Mouse (Mus musculus): ENCODE measurements around the gene Cwc25.
"Not testable (repeated sequence)": the region's sequence is repeated elsewhere in the genome, so short reads cannot be mapped to it uniquely, and the experiment has no call there.

Cwc25 gene

DNA sequence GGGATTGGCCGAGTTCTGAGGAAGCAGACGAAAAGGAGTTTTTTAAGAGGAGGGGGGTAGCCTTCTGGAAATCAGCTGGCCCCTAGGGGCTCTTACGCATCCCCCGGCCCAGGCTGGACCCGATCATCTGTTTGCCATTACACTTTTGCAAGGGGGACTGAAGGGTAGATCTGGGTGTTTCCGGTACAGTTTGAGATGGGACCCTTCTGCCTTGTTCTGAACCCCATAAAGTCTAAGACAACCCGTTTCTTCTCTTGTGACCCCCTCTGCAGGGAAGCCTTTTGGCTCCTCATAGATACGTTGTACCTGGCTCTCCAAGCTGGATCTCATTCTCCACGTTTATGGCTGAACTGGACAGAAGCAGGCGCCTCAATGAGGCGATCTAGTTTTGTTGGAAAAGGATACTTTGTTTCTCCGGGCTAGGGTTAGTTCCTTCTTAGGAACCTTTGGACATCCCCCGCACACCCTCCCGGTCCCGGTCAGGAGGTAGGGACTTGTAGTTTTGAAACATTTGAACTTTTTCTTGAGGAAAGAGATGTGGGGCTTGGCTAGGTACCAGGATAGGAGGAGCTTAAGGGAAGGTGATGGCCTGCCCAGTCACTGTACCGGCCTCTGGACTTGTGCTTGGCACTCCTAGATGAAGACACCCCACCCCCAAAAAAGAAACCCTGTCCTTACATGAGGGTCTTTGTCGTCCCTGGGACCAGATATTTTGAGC is 34.5 kb upstream of the Cwc25 start:
- DNase-seq (ENCODE audit: low read depth) = no peak

DNA sequence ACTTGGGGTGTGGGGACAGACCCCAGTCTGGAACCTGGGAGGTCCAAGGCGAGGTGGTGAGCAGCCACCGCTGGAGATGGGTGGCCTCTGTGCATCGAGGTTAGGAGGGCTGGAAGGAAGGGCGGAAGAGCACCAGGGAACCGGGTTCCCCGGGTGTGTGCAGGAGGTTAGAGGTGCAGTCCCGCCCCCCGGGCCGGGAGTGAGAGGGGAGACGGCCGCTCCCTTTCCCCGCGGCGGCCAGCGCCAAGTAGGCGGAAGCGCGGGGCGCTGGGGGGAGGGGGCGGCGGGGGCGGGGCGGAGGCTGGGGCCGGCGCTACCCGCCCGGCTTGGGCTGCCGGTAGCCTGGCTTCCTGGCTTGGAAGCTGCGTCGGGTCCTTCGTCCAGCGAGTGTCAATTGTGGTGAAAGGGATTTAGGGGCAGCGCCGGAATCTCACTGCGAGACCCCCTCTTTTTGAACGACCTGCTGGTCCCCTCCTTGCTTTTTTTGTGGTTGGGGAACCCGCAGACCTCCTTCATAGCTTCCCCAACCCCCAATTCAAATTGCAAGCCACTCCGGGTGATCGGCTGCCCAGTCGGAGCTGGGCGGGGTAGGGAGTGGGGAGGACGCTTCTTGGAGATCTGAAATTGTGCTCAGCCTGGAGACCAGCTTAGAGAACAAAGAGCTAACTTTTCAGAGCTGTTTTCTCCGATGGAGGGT is 33.8 kb upstream of the Cwc25 start:
- DNase-seq (ENCODE audit: low read depth) = no peak

DNA sequence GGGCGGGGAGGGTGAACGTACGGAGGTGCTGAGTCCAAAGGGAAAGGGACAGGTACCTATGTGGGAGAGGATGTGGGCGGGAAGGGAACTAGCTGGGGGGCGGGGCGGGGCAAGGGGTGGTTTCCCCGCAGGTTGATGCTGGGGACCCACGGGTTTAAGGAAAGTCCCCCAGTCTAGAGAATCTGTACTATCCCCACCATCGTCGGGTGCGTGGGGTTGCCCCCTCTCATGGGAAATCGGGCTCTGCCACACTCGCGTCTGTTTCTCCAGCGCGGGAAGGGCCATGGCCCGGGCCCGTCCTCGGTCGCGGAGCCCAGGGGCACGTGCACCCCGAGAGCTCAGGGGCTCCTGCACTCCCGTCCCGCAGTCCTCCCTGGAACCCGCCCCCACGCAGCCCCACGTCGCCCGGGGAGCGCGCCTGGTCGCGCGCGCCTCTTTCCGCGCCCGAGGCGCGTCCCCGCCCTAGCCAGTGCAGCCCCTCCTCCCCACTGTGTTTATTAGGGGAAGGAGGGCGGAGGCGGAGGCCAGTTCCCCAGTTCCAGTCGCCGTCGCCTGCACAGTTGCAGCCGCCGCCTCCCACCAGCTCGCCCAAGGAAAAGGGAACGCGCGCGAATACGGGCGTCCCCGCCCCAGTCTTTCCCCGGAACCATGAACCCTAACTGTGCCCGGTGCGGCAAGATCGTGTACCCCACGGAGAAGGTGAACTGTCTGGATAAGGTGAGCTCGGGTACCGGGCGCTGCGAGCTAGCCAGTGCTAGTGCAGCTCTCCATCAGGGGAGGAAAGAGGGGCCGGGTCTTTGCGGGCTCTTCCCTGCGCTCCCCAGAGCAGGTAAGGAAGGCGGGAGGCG is 33.0 kb upstream of the Cwc25 start:
- no peak for DNase-seq (ENCODE audit: low read depth)

DNA sequence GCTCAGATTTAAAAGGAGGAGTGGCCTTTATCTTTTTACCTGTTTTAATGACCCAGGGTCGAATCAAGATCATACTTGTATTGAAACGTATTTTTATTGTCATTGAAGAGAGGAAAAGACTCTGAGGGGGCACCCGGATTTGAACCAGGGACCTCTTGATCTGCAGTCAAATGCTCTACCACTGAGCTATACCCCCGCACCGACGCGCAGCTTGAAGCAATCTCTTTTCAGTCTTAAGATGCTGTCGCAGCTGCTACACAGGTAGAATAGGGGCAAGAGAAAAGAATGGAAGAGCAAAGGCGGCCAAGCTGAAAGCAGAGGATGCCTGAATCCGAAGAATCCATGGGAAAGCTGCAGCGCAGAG is 32.4 kb upstream of the Cwc25 start, which contains the start of gene Lasp1:
TSS of gene Lasp1 (plus strand) at position 219 of the 364 bp plus-strand sequence.
- no peak for DNase-seq (ENCODE audit: low read depth)

DNA sequence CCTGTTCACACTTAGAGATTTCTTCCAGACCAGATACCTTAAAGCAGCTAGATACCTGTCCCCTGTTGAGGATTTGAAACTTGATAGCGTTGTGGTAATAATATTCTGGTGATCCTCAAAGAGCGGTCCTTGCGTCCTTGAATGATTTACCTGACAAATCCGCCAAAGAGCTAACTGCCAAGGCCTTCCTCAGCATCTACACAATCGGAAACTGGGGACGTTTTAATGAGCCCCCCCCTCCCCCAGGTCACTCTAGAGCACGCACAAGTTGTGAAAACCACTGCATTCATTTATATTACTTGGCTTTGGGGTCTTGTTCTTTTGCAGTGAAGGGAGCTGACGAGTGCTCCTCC is 31.7 kb upstream of the Cwc25 start:
- DNase-seq (ENCODE audit: low read depth) = no peak

DNA sequence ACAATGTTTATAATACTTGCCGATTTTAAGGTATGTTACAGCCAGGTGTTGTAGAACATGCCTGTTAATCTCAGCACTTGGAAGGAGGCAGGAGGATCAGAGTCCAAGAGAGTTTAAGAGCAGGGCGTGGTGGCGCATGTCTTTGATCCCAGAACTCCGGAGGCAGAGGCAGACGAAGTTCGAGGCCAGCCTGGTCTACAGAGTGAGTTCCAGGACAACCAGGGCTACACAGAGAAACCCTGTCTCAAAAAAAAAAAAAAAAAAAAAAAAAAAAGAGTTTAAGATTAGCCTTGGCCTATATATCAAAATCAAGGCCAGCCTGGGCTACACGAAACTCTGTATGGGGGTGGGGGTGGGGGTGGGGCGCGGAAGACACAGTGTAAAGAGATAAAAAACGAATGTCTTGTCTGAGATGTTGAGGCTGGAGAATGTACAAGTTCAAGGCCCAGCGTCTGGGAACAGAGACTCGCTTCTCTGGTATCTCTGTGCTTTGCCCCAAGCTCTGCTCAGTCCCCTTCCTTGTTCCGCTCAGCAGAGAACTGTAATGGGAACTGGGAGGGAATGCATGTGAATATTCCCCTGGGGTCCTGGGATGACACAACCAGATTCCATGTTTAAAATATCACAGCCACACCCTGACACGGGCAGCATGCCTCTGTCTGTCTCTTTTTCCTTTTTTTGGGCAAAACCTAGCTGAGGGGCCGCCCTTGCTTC is 31.2 kb upstream of the Cwc25 start:
- no peak for DNase-seq (ENCODE audit: low read depth)

DNA sequence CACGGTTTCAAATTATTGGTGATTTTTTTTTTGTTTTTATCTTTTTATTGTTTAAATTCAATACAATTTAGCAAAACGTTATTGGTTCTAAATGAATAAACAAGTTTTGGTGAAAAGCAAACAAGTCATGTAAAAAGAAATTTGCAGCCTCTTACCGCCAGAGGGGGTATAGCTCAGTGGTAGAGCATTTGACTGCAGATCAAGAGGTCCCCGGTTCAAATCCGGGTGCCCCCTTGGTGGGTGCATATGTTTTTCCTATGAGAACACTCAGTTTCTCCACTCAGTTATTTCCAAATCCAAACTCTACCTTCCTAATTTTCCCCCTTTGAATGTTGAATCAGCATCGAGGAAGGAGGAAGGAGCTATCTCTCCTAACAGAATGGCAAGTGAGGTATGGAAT is 30.6 kb upstream of the Cwc25 start:
- no peak for DNase-seq (ENCODE audit: low read depth)

DNA sequence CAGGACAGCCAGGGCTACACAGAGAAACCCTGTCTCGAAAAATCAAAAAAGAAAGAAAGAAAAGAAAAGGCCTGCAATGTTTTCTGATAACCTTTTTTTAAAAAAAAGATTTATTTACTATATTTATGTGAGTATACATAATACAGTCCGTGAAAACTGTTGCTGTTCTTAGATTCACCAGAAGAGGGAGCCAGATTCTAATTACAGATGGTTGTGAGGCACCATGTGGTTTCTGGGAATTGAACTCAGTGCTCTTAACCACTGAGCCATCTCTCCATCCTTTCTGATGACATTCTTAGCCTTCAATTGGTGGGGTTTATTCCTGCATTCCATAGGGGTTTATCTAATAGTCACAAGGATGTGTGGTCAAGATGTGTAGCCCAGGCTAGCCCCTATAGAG is 26.8 kb upstream of the Cwc25 start:
- DNase-seq (ENCODE audit: low read depth) = no peak

DNA sequence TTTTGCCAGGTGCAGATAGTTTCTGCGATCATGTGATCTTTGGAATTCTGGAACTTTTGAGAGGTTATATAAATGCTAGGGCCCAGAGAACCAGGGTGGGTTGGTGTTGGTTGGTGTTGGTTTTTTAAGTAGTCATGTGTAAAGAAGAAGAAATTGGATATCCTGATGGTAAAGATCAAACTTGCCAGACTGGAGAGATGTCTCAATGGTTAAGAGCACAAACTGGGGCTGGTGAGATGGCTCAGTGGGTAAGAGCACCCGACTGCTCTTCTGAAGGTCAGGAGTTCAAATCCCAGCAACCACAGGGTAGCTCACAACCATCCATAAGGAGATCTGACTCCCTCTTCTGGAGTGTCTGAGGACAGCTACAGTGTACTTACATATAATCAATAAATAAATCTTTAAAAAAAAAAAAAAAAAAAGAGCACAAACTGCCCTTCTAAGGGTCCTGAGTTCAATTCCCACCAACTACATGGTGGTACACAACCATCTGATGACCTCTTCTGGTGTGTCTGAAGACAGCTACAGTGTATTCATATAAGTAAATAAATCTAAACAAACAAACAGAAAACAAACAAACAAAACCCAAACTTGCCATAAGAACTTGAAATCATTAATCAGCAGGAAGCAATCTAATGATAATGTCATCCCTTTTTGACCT is 24.6 kb upstream of the Cwc25 start:
- DNase-seq (ENCODE audit: low read depth) = not testable (repeated sequence)

DNA sequence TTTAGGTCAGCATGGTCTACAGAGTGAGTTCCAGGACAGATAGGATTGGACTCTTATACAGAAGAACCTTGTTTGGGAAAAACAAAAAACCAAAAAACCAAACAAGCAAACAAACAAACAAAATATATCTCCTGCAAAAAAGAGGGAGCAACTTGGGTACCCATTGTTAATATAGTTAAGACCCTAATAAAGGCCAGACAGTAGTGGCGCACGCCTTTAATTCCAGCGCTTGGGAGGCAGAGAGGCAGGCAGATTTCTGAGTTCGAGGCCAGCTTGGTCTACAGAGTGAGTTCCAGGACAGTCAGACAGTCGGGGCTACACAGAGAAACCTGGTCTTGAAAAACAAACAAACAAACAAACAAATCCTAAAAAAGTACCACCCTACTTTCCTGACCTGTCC is 23.4 kb upstream of the Cwc25 start:
- DNase-seq (ENCODE audit: low read depth) = no peak

DNA sequence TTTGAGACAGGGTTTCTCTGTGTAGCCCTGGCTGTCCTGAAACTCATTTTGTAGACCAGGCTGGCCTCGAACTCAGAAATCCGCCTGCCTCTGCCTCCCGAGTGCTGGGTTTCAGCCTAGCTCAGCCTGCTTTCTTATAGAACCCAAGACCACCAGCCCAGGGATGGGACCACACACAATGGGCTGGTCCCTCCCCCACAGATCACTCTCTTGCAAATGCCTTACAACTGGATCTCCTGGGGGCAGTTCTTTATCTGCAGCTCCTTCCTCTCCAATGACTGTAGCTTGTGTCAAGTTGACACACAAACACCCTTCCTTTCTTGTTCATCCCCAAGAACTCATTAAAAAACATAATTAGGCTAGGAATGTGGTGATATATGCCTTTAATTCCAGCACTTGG is 21.6 kb upstream of the Cwc25 start:
- DNase-seq (ENCODE audit: low read depth) = no peak

DNA sequence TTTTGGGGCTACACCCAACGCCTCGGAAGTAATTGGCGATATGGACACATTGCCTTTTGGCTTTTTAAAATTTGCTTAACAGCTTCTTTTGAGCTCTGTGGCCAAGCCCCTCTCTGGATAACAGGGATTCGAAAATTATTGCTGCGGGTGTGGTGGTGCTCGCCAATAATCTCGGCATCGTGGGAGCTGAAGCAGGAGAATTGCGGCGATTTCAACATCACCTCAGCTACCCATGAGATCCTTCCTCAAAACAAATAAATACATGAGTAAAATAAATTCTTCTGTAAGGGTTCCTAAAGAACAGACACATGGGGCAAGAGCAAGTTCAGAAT is 16.2 kb upstream of the Cwc25 start:
- DNase-seq (ENCODE audit: low read depth) = no peak

DNA sequence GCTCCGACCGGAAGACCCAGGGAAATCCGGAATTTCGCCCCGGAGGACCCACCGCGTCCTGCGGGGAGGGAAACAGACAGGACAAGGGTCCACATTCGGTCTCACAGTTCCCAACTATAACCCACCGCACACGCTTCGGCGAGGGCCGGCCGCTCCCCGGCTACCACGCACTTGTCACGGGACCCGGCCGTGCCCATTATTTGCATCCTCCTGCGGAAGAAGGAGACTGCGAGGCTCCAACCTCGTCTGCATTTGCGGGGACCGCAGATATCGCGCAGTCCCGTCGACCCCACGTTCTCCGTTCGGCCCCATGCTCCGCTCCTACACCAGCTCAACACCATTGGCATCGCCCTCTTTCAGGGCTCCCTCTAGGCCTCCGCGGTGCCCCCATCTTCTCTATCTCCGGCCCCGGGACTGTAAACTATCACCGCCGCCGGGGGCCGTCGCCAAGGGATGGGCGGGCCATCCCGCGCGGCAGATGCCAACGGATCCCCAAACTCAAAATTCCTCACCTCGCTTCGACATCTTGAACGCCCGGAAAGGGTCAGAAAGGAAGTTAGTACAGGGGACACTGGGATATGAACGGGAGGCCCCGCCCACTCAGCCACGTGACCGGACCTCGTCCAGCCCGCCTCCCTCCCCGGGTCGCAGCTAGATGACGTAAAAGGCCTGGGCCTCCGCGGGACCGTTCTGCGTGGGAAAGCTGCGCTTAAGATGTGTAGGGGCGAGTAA is 15.6 kb upstream of the Cwc25 start, which contains the start of gene Rpl23:
TSS of gene Rpl23 (minus strand) at position 606 of the 732 bp plus-strand sequence.
- peak; percentile 91 for DNase-seq (ENCODE audit: low read depth)

DNA sequence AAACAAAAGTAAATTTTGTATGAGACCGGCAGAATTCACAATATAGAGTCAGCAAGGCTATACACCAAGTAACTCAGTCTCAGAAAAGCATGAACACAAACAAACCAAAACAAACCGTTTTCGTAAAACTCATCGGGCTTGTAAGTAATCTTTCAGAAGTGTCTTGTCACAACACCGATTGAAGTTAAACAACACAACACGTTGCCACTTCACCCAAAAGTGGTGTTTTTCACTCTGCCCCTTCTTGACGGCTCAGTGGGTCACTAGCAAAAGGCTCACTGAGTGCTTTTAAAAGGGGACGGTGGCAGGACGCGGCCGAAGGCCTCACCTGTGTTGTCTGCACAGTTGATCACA is 15.1 kb upstream of the Cwc25 start:
- no peak for DNase-seq (ENCODE audit: low read depth)

DNA sequence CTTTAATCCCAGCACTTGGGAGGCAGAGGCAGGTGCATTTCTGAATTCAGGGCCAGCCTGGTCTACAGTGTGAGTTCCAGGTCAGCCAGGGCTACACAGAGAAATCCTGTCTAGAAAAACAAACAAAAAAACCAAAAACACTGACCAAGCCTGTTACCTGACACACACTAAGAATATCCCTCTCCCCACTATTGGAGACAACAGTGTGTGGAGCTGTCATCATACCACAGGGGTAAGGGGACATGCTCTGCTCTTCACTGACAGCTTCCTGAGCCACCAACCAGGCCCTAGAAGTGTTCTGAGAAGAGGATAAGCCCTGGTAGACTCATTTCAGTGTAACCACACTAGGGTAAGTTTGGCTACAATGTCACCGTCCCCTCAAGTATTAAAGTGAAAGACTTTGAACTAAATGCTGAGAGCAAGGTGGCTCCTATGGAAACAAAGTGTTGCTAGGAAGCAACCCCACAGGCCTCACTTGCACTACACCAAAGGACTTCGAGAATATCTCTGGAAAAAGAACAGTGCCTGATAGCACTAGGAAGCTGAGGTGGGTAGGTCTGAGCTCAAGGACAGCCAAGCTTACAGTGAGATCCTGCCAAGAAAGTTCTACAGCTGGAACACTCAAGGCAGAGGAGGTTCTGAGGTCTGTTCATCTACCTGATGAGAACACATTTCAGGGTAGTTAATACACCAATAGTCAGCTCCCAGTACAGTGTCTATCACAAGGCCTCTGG is 13.8 kb upstream of the Cwc25 start:
- no peak for DNase-seq (ENCODE audit: low read depth)

DNA sequence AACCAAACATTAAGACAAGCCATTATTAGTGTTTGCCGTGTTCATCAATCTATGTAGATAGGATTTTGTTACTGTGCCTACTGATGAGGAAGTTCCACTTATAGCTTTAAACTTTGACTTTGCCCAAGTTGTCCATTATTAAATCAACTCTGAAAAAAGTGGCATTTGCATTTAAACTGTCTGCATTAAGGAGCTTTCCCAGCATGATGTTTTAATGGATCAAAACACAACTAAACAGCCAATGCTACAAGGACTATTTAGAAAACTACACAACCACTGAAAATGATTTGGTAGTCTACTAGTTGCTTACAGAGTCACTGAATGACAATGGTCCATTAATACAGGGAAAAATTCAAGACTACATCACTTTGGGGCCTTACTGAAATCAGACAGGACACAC is 12.6 kb upstream of the Cwc25 start:
- no peak for DNase-seq (ENCODE audit: low read depth)

DNA sequence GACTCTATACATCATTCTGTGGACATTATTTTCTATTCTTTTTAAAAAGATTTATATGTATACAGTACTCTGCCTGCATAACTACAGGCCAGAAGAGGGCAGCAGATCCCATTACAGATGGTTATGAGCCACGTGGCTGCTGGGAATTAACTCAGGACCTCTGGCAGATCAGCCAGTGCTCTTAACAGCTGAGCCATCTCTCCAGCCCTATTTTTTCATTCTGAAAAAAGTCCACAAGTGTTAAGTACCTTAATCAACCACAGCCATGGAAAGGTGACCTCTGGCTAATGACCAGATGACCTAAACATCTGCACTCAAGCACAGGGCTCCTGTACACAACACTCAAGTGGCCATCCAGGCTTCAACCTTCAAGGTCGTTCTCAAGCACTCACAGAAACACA is 10.8 kb upstream of the Cwc25 start:
- no peak for DNase-seq (ENCODE audit: low read depth)

DNA sequence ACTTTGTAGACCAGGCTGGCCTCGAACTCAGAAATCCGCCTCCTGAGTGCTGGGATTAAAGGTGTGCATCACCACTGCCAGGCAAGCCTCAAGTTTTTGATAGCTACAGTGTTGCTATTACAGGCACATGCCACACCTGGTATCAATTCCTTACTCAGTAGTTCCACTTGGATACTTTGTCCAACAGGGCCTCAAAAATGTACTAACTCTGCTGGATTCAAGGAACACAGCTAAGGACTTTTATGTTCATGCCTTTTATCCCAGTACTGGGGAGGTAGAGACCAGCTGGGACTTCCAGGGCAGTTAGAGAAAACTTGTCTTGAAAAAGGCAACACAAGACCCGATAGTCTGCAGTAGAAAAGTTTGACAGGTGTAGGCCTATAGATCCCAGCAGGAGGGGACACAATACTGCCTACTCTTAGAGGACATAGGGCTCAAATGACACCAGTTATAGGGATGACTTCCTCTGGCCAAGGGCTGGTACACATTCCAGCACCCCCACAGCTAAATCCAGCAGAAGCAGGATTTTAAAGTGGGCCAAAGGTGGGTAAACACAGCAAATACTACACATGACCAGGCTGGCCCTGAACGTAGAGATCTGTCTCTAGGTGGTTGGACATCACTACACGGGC is 10.3 kb upstream of the Cwc25 start:
- no peak for DNase-seq (ENCODE audit: low read depth)

DNA sequence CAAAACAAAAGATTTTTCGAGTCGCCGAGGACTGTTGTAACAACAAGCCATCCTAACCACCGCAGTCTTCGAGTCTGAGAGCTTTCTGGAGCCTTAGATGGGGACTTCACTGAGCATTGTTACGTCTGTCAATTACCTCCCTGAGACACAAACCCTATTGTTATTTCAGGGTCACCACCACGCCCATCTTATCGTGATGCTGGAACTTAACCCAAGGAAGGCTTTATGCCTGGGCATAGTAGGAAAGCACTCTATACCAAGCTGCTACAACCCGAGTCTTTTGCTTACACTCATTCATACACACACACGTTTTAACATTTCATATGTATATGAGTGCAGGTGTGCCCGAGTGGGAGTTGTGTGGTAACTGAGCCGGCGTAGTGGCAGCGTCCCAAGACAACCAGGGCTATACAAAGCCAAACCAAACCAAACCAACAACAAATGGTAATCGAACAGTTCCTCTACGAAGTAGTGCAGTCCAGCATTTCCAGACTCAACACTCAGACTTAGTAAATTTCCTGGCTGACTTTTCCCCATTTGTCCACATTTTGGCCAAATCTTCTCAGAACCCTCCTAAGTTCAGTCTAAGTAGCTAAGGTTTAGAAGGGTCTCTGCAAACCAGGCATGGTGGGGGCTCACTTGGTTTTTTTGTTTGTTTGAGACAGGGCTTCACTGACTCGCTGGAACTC is 9.6 kb upstream of the Cwc25 start, which contains the start of gene 1700001P01Rik:
TSS of gene 1700001P01Rik (minus strand) at position 111 of the 689 bp plus-strand sequence.
- no peak for DNase-seq (ENCODE audit: low read depth)

All from fibroblast of lung, adult 2 months (primary cell).